Mouse (Mus musculus) cerebellum, adult 2 months (tissue): ENCODE data around the gene Prkar2b.

Experiments used
- CTCF ChIP-seq: fragments of 200-500 bp; IDR thresholded peaks from 2 replicates; pipeline ENCODE4 v1.5.1; 2011; ENCODE audit warnings: low read depth, mild to moderate bottlenecking, control low read depth, low read length, moderate library complexity, borderline replicate concordance; ENCODE audit not compliant: insufficient read depth
- POLR2A ChIP-seq: fragments of 200-500 bp; IDR thresholded peaks from 2 replicates; pipeline ENCODE4 v1.6.1; 2011; ENCODE audit warnings: low read length, control low read depth, borderline replicate concordance; ENCODE audit not compliant: insufficient read depth

- TF ChIP-seq CTCF, result no peak
- no peak for TF ChIP-seq POLR2A
Observed at GRCm38 (mm10) chr12:31983238-31983637, 77.9 kb downstream of the Prkar2b start.
